Mouse (Mus musculus) spleen, postnatal 14 days (tissue): Measurements from ENCODE around the gene Cic.

ENCODE experiments used
- DNase-seq, 2 experiments: peaks; one replicate each; pipeline ENCODE4 v3.0.0; 2021 to 2022; ENCODE audit warnings: low spot score in 2 of 2

Gene Cic

GRCm38 (mm10) chr7:25269545-25270271 is 2.2 kb downstream of the Cic start:
- peak in 1 of 2 experiments; percentile 9 for DNase-seq

GRCm38 (mm10) chr7:25270652-25271633 is 3.4 kb downstream of the Cic start:
- DNase-seq = peak in 1 of 2 experiments; percentile 7

- DNase-seq = no peak
These were observed 4.3 kb downstream of the Cic start for GRCm38 (mm10) chr7:25271651-25272444.

- DNase-seq = peak in 1 of 2 experiments; percentile 3
These were observed 5.1 kb downstream of the Cic start for GRCm38 (mm10) chr7:25272445-25273258.

GRCm38 (mm10) chr7:25273259-25274241 is 6.0 kb downstream of the Cic start:
- DNase-seq = peak in 1 of 2 experiments; percentile 3

- peak in 1 of 2 experiments; percentile 10 for DNase-seq
These were observed 7.1 kb downstream of the Cic start for GRCm38 (mm10) chr7:25274571-25274970.

- DNase-seq = no peak
These were observed 7.5 kb downstream of the Cic start for GRCm38 (mm10) chr7:25274996-25275395.

- DNase-seq = no peak
These were observed 8.2 kb downstream of the Cic start for GRCm38 (mm10) chr7:25275555-25276298.

- DNase-seq = no peak
These were observed 9.9 kb downstream of the Cic start for GRCm38 (mm10) chr7:25277405-25277804.

- no peak for DNase-seq
These were observed 10.5 kb downstream of the Cic start for GRCm38 (mm10) chr7:25277998-25278340.

GRCm38 (mm10) chr7:25278341-25279075 is 11.0 kb downstream of the Cic start:
- DNase-seq = peak; percentile 72 to 74

GRCm38 (mm10) chr7:25279076-25279860 is 11.8 kb downstream of the Cic start:
- DNase-seq = peak; percentile 70 to 77

- DNase-seq = no peak
These were observed 12.6 kb downstream of the Cic start for GRCm38 (mm10) chr7:25279861-25280791.

- DNase-seq = no peak
These were observed 13.7 kb downstream of the Cic start for GRCm38 (mm10) chr7:25281166-25281733.

GRCm38 (mm10) chr7:25281734-25282601 is 14.5 kb downstream of the Cic start:
- peak; percentile 96 to 98 for DNase-seq
